Mouse (Mus musculus) lung, embryonic 14.5 days (tissue): ENCODE data around the gene Clip4. TPM values are rescaled to one million over a fixed set of nuclear protein-coding genes. Genes with fewer than 3 reads are reported as not detected.
A peak's percentile ranks its signal among the peaks of the same experiment; 100 is the strongest.

Experiments
- ATAC-seq: fragments of 200-750 bp; cut with Nextera tagmentation; 2 replicates; pipeline ENCODE4 v1.8.0; 2017; ENCODE audit warnings: mild to moderate bottlenecking, moderate TSS enrichment, moderate library complexity; ENCODE audit not compliant: insufficient read depth
- DNase-seq: peaks from one replicate; pipeline ENCODE4 v3.0.0-alpha.2; 2015
- H3K27ac ChIP-seq: fragments of 300-500 bp; sonication (generic); 2 replicates; pipeline ENCODE4 v1.5.1; 2014; ENCODE audit warnings: low read depth, mild to moderate bottlenecking, moderate library complexity
- H3K27me3 ChIP-seq: fragments of 300-500 bp; sonication (generic); 2 replicates; pipeline ENCODE4 v1.6.1; 2014; ENCODE audit warnings: low read length, control low read depth; ENCODE audit not compliant: insufficient read depth
- H3K36me3 ChIP-seq: fragments of 300-500 bp; sonication (generic); 2 replicates; pipeline ENCODE4 v1.6.1; 2014; ENCODE audit warnings: control low read depth; ENCODE audit not compliant: insufficient read depth
- H3K4me1 ChIP-seq: fragments of 300-500 bp; sonication (generic); 2 replicates; pipeline ENCODE4 v1.6.1; 2014; ENCODE audit warnings: antibody characterized with exemption, control low read depth; ENCODE audit not compliant: insufficient read depth
- H3K4me2 ChIP-seq: fragments of 300-500 bp; sonication (generic); 2 replicates; pipeline ENCODE4 v1.6.1; 2014; ENCODE audit warnings: mild to moderate bottlenecking
- H3K4me3 ChIP-seq: fragments of 300-500 bp; sonication (generic); 2 replicates; pipeline ENCODE4 v1.5.1; 2014; ENCODE audit warnings: low read depth, low read length
- H3K9ac ChIP-seq: fragments of 300-500 bp; sonication (generic); 2 replicates; pipeline ENCODE4 v1.6.1; 2014
- H3K9me3 ChIP-seq: fragments of 300-500 bp; sonication (generic); 2 replicates; pipeline ENCODE4 v1.6.1; 2016; ENCODE audit warnings: low read depth, low read length, control low read depth
- CTCF ChIP-seq: IDR thresholded peaks from 2 replicates; pipeline ENCODE4 v1.5.1; 2016; ENCODE audit warnings: antibody characterized with exemption, low read depth
- WGBS: fragments of 180-500 bp; shearing (Covaris S2); extraction: QIAGEN DNeasy Blood & Tissue Kit; methylation state at CpG from one replicate; pipeline ENCODE4 v1.1.7; 2014; 5-methylcytosine and 5-hydroxymethylcytosine counted together
- polyA plus RNA-seq: library from polyadenylated mRNA; unstranded; fragments of >200 nt; fragmentation: Nextera tagmentation; extraction: Ambion mirVana; gene quantifications from 2 replicates; pipeline ENCODE4 v1.2.1, GENCODE M21; 2014

Clip4 gene
- polyA plus RNA-seq, 1 experiment from 2014 or later: 4.3 TPM

DNA sequence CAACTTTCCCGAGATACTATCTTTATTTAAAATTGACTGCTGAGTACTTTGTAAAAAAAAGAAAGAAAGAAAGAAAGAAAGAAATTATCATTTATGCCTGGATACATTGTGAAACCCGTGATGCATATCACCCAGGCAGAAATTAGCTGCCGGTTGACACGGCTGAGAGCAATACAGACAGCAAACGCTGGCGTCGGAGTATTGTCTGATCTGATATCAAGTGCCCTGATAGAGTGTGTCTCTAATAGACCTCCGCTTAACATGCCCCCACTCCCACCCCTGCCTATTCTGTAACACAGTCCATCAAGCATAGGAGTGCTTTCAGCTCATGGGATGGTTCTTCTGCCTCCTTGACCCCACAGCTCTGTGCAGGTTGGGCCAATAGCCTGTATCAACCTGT lies 20.7 kb upstream of the Clip4 start:
- no peak overlapping the region for H3K27ac ChIP-seq
- no peaks in the 10 kb centered on the region for H3K27me3 ChIP-seq
- no peaks in the 10 kb centered on the region for H3K36me3 ChIP-seq
- H3K9me3 ChIP-seq: no peaks in the 10 kb centered on the region
- no peak for TF ChIP-seq CTCF
- H3K9ac ChIP-seq: no peak overlapping the region
- DNase-seq (no peak), ATAC-seq (0 out of 2 replicates have a peak, but pooled peaks have one; percentile 17)
- H3K4me3 ChIP-seq: no peak overlapping the region
- no peaks in the 10 kb centered on the region for H3K4me1 ChIP-seq
- WGBS: 54% methylated on average over 8 of the region's 8 CpGs
- no peak overlapping the region for H3K4me2 ChIP-seq

DNA sequence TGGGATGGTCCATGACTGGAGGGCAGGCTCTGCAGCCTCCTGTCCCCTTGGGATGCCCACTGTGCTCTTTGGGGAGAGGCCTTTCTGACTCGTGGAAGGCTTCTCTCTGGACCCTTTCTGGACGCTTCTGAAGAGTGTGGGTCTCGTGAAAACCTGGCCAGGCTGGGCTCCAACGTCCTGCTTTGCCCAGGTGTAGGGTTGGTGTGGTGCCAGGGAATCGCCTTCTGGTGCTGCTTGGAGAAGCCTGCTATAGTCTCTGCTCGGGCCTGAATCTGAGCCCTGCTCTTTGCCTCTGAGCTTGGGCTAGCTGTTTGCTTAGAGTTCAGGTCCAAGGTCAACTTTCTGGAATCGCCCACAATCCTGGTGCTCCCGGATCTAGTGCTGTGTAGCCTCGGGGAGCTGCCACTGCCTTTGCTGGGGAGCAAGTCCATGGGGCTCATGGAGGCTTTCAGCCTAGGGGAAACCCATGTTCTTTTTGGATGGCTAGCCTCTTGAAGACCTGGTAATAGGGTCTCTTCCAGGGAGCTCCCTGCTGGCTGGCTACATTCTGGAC lies 18.6 kb upstream of the Clip4 start:
- H3K4me2 ChIP-seq: no peak overlapping the region
- DNase-seq (no peak), ATAC-seq (no peak)
- 70% methylated on average over 9 of the region's 9 CpGs for WGBS
- no peak overlapping the region for H3K4me3 ChIP-seq
- no peaks in the 10 kb centered on the region for H3K4me1 ChIP-seq
- no peaks in the 10 kb centered on the region for H3K9me3 ChIP-seq
- H3K36me3 ChIP-seq: no peaks in the 10 kb centered on the region
- H3K9ac ChIP-seq: no peak overlapping the region
- H3K27me3 ChIP-seq: no peaks in the 10 kb centered on the region
- TF ChIP-seq CTCF: no peak
- H3K27ac ChIP-seq: no peak overlapping the region

DNA sequence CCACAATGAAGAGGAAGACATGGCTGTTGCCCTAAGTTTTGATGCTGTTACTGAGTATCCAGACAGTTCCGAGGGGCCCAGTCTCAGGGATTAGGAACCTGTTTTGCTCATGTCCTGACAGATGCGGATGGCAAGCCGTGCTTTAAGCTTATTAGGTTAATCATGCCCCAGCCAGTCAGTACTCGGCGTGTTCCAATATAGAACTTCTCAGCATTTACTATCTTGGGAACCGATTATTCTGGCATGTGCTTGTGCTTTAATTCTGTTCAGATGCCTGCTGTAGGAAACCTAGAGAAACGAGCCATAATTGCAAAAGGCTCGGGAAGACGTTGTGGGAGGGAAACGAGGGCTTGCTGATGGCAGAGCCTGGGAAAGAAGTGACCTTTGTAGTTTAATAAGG lies 15.4 kb upstream of the Clip4 start, which contains the start of gene Pcare:
Gene Pcare, minus strand, starts transcription at position 64 of the 400 bp plus-strand sequence.
- Histone ChIP-seq H3K4me2 (no peak within 1 kb of the TSS), H3K9ac (no peak within 1 kb of the TSS), H3K36me3 (no peaks in the 10 kb centered on the region), H3K4me3 (no peak within 1 kb of the TSS), H3K27me3 (no peaks in the 10 kb centered on the region), H3K27ac (no peak within 1 kb of the TSS), H3K9me3 (no peaks in the 10 kb centered on the region), H3K4me1 (no peaks in the 10 kb centered on the region)
- ATAC-seq (no peak), DNase-seq (no peak)
- 77% methylated on average over 10 of the region's 10 CpGs for WGBS
- TF ChIP-seq CTCF: no peak

GRCm38 (mm10) chr17:71760536-71760935 lies 7.7 kb upstream of the Clip4 start:
- ATAC-seq (no peak), DNase-seq (no peak)
- H3K36me3 ChIP-seq: no peaks in the 10 kb centered on the region
- no peaks in the 10 kb centered on the region for H3K4me1 ChIP-seq
- no peak overlapping the region for H3K4me3 ChIP-seq
- H3K9ac ChIP-seq: no peak overlapping the region
- H3K4me2 ChIP-seq: no peak overlapping the region
- no peak overlapping the region for H3K27ac ChIP-seq
- H3K9me3 ChIP-seq: no peaks in the 10 kb centered on the region
- 79% methylated on average over 7 of the region's 7 CpGs for whole genome bisulfite sequencing
- H3K27me3 ChIP-seq: no peaks in the 10 kb centered on the region
- no peak for TF ChIP-seq CTCF

- no peak overlapping the region for H3K4me2 ChIP-seq
- no peak for ATAC-seq
- no peak for DNase-seq
- WGBS: 55% methylated on average over 6 of the region's 6 CpGs
- H3K27me3 ChIP-seq: no peaks in the 10 kb centered on the region
- no peaks in the 10 kb centered on the region for H3K4me1 ChIP-seq
- no peak for TF ChIP-seq CTCF
- no peak overlapping the region for H3K4me3 ChIP-seq
- no peaks in the 10 kb centered on the region for H3K36me3 ChIP-seq
- H3K9ac ChIP-seq: no peak overlapping the region
- H3K9me3 ChIP-seq: no peaks in the 10 kb centered on the region
- no peak overlapping the region for H3K27ac ChIP-seq
These were observed 1.3 kb downstream of the Clip4 start for GRCm38 (mm10) chr17:71769564-71769963.

DNA sequence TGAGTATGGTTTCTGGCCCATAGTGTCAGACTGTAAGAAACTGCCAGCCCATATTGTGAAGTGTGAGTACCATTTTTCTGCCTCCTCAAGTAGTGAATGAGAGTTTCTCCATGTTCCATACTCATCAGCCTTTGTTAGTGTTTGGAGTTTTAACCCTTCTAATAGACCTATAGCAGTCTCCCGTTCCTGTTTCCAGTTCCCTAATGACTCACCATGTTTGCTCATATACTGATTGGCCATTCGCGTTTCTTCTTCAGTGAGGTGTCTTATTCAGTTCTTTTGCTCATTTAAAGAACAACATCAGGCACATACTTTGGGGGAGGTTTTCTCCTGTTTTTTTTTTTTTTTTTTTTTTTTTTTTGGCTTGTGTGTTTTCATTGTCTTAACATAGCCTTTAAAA lies 2.4 kb downstream of the Clip4 start:
- TF ChIP-seq CTCF: no peak

GRCm38 (mm10) chr17:71774173-71774572 lies 5.9 kb downstream of the Clip4 start:
- Histone ChIP-seq H3K4me2 (no peak overlapping the region), H3K27me3 (no peaks in the 10 kb centered on the region), H3K27ac (no peak overlapping the region), H3K4me1 (no peaks in the 10 kb centered on the region), H3K36me3 (no peaks in the 10 kb centered on the region), H3K9ac (no peak overlapping the region), H3K4me3 (no peak overlapping the region), H3K9me3 (peaks cover 9% of the 10 kb centered on the region; the same call in 1 of the 2 replicates)
- DNase-seq: no peak
- ATAC-seq: no peak
- TF ChIP-seq CTCF: no peak
- WGBS: 64% methylated on average over 4 of the region's 4 CpGs

More for the DNA sequence above, 2.4 kb downstream of the Clip4 start:
- ATAC-seq (no peak), DNase-seq (no peak)
- no peak overlapping the region for H3K27ac ChIP-seq
- 89% methylated on average over 3 of the region's 3 CpGs for WGBS
- no peak overlapping the region for H3K4me2 ChIP-seq
- H3K9ac ChIP-seq: no peak overlapping the region
- no peaks in the 10 kb centered on the region for H3K36me3 ChIP-seq
- no peaks in the 10 kb centered on the region for H3K9me3 ChIP-seq
- H3K4me1 ChIP-seq: no peaks in the 10 kb centered on the region
- no peaks in the 10 kb centered on the region for H3K27me3 ChIP-seq
- H3K4me3 ChIP-seq: no peak overlapping the region
